Mouse (Mus musculus): ENCODE measurements around the gene Nme1. TPM values are rescaled to one million over a fixed set of nuclear protein-coding genes. Genes with fewer than 3 reads are reported as not detected.

The Nme1 gene
- total RNA-seq (2014; rRNA removed) (46.2 and 66.9 TPM in 2 replicates), polyA plus RNA-seq (2015; fragmentation: Nextera tagmentation; extraction: Ambion mirVana) (383 and 424 TPM in 2 replicates)

GRCm38 (mm10) chr11:93968005-93968847 lies at the start of gene Nme1, which contains the start of gene Gm20390:
TSS of gene Nme1 (minus strand) at chr11:93968521.
TSS of gene Gm20390 (minus strand) at chr11:93968293.
- Histone ChIP-seq H3K27me3 (ENCODE audit: insufficient read depth, low read length) (no peaks in the 10 kb centered on the region), H3K9ac (replicated peaks; ENCODE audit: low read length, poor library complexity, severe bottlenecking) (peak within 1 kb of the TSS; percentile 70), H3K4me1 (ENCODE audit: insufficient read depth, low read length) (no peaks in the 10 kb centered on the region), H3K27ac (ENCODE audit: low read depth, low read length) (peak within 1 kb of the TSS; percentile 78), H3K36me3 (ENCODE audit: insufficient read depth, low read length) (peaks cover 16% of the 10 kb centered on the region), H3K4me2 (ENCODE audit: low read depth, low read length, poor library complexity, severe bottlenecking) (peak within 1 kb of the TSS; percentile 68), H3K9me3 (ENCODE audit: low read length) (no peaks in the 10 kb centered on the region), H3K4me3 (ENCODE audit: low read depth, low read length) (peak within 1 kb of the TSS; percentile 57)
- TF ChIP-seq CTCF (IDR thresholded peaks at IDR 0.05): peak; percentile 97
- under 1% methylated on average over 39 of the region's 40 CpGs for WGBS
- DNase-seq (ENCODE audit: low spot score): peak; percentile 99
- peak; percentile 97 for ATAC-seq (ENCODE audit: low FRiP score)

DNA sequence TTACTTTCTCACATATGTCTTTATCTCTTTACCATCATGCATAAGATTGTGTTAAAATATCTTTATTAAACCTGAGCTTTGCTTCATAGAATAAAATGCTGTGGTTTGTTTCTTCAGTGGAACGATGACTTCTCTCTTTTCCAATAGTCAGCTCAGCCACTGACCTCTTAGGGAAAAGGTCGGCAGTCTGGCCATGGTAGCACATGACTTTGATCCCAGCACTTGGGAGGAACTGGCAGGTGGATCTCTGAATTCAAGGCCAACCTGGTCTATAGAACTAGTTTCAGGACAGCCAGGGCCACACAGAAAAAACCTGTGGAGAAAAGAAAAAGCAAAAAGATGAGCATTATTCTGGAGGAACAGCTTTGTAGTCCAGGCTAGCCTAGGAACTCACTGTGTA lies 35.0 kb upstream of the Nme1 start:
- TF ChIP-seq CTCF (IDR thresholded peaks at IDR 0.05): no peak
- Histone ChIP-seq H3K36me3 (ENCODE audit: insufficient read depth, low read length) (no peaks in the 10 kb centered on the region; the same call in 1 of the 2 replicates), H3K4me2 (ENCODE audit: low read depth, low read length, poor library complexity, severe bottlenecking) (no peak overlapping the region), H3K27me3 (ENCODE audit: insufficient read depth, low read length) (no peaks in the 10 kb centered on the region), H3K27ac (ENCODE audit: low read depth, low read length) (no peak overlapping the region), H3K4me1 (ENCODE audit: insufficient read depth, low read length) (peaks cover 4% of the 10 kb centered on the region; the same call in 1 of the 2 replicates), H3K9ac (replicated peaks; ENCODE audit: low read length, poor library complexity, severe bottlenecking) (no peak overlapping the region), H3K9me3 (ENCODE audit: low read length) (no peaks in the 10 kb centered on the region), H3K4me3 (ENCODE audit: low read depth, low read length) (no peak overlapping the region)
- no peak for ATAC-seq (ENCODE audit: low FRiP score)
- 93% methylated on average over 2 of the region's 2 CpGs for WGBS
- no peak for DNase-seq (ENCODE audit: low spot score)

GRCm38 (mm10) chr11:93999276-93999675 lies 31.0 kb upstream of the Nme1 start:
- H3K36me3 ChIP-seq (ENCODE audit: insufficient read depth, low read length): no peaks in the 10 kb centered on the region; the same call in 1 of the 2 replicates
- TF ChIP-seq CTCF (IDR thresholded peaks at IDR 0.05): no peak
- no peaks in the 10 kb centered on the region for H3K27me3 ChIP-seq (ENCODE audit: insufficient read depth, low read length)
- H3K9ac ChIP-seq (replicated peaks; ENCODE audit: low read length, poor library complexity, severe bottlenecking): no peak overlapping the region
- H3K4me1 ChIP-seq (ENCODE audit: insufficient read depth, low read length): peaks cover 22% of the 10 kb centered on the region
- H3K4me2 ChIP-seq (ENCODE audit: low read depth, low read length, poor library complexity, severe bottlenecking): no peak overlapping the region
- no peak for DNase-seq (ENCODE audit: low spot score)
- no peaks in the 10 kb centered on the region for H3K9me3 ChIP-seq (ENCODE audit: low read length)
- no peak for ATAC-seq (ENCODE audit: low FRiP score)
- no peak overlapping the region for H3K27ac ChIP-seq (ENCODE audit: low read depth, low read length)
- H3K4me3 ChIP-seq (ENCODE audit: low read depth, low read length): no peak overlapping the region

DNA sequence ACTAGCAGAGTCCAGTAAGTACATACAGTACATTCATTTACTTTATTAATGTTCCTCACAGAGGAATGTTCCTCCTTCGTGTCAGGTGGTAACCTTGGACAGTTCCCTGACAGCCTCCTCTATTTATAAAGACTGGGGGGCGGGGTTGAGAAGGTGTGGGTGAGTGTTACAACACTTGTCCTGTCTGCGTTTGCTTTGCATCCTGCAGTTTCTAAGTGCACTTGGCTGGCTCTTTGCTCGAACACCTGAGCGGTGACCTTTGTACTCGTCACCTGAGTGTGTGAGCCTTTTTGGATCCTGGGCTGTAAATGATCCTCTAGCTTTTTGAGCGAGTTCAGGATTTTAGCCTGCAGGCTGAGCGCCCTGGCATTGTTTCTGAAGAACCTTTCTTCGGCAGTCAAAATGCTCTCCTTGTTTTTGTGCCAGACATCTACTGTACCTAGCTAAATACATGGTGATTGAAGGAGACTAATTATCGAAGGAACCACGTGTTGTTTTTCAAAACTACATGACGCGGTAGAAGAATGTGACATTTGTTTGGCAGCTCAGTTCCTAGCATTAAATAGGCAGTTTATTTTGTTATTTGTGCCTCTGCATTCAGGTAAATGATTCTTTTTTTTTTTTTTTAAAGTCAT lies 28.9 kb upstream of the Nme1 start:
- Histone ChIP-seq H3K27me3 (ENCODE audit: insufficient read depth, low read length) (no peaks in the 10 kb centered on the region), H3K27ac (ENCODE audit: low read depth, low read length) (no peak overlapping the region), H3K4me2 (ENCODE audit: low read depth, low read length, poor library complexity, severe bottlenecking) (peak overlapping the region; percentile 92), H3K36me3 (ENCODE audit: insufficient read depth, low read length) (no peaks in the 10 kb centered on the region; the same call in 1 of the 2 replicates), H3K9ac (replicated peaks; ENCODE audit: low read length, poor library complexity, severe bottlenecking) (peak overlapping the region; percentile 92; the same call in 1 of the 2 replicates), H3K4me3 (ENCODE audit: low read depth, low read length) (peak overlapping the region; percentile 96), H3K9me3 (ENCODE audit: low read length) (no peaks in the 10 kb centered on the region), H3K4me1 (ENCODE audit: insufficient read depth, low read length) (peaks cover 22% of the 10 kb centered on the region)
- TF ChIP-seq CTCF (IDR thresholded peaks at IDR 0.05): no peak
- ATAC-seq (ENCODE audit: low FRiP score) (no peak), DNase-seq (ENCODE audit: low spot score) (no peak)
- WGBS: 31% methylated on average over 13 of the region's 13 CpGs

DNA sequence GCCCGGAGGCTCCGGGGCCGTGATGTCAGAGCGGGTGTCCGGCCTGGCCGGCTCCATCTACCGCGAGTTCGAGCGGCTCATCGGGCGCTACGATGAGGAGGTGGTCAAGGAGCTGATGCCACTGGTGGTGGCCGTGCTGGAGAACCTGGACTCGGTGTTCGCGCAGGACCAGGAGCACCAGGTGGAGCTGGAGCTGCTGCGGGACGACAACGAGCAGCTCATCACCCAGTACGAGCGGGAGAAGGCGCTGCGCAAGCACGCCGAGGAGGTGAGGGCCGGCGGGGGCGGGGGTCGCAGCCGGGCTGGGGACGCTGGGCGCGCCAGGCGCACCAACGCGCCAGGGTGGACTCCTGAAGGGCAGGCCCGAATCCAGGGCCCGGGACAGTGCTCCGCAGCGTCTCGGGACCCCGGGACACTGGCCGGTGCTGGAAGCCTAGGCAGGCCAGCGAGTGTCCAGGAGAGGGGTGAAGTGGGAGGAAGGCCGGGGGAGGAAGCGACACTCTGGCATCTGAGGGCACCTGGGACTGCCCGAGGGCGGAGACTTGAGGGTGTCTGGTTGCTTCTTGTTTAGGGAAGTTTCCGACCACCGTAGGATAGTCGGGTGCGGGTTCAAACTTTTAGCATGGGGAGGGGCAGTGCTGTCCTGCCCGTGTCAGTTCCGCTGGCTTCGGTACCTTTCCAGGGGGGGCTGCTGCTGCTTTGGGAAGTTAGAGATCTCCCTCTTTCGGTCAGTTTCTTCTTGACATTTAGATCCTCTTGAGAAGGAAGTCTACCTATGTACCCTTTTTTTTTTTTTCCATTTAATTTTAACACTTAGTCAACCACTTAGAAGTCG lies 28.2 kb upstream of the Nme1 start:
- peak; percentile 48 for TF ChIP-seq CTCF (IDR thresholded peaks at IDR 0.05)
- under 1% methylated on average over 58 of the region's 58 CpGs for WGBS
- DNase-seq (ENCODE audit: low spot score) (peak; percentile 45), ATAC-seq (ENCODE audit: low FRiP score) (peak; percentile 28)
- Histone ChIP-seq H3K4me2 (ENCODE audit: low read depth, low read length, poor library complexity, severe bottlenecking) (peak overlapping the region; percentile 92), H3K36me3 (ENCODE audit: insufficient read depth, low read length) (no peaks in the 10 kb centered on the region; the same call in 1 of the 2 replicates), H3K9me3 (ENCODE audit: low read length) (no peaks in the 10 kb centered on the region), H3K4me1 (ENCODE audit: insufficient read depth, low read length) (peaks cover 22% of the 10 kb centered on the region), H3K27ac (ENCODE audit: low read depth, low read length) (peak overlapping the region; percentile 94), H3K27me3 (ENCODE audit: insufficient read depth, low read length) (no peaks in the 10 kb centered on the region), H3K4me3 (ENCODE audit: low read depth, low read length) (peak overlapping the region; percentile 96), H3K9ac (replicated peaks; ENCODE audit: low read length, poor library complexity, severe bottlenecking) (peak overlapping the region; percentile 92)

Data from midbrain, postnatal 0 days (tissue).